Comparison of ENCODE assay signal across 25 mouse cellular contexts in the genomic region with DNA sequence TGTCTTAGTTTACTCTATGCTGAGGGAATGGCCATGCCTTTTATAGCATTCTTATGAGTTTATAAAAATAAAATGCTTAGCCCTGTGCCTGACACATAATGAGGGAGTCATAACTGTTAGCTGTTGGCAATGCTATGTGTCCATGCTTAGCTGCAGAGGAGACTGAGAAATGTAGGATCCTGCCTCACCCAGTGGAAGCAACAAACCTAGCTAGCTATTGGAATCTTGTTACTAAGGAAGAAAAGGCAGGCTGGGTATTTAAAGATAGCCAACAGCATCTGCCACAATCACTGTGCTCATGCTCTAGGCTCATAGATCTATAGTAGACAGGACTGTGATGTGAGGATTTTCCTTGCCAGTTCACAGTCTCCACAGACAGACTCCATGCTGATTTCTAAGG.
"Had no signal": no experiment of that assay in that cellular context is flagged by ENCODE, and none has a peak within 500 bp of the region (broad histone marks: within the 10 kb centered on the region; RNA-seq: fewer than 3 reads in every experiment).

No protein-coding gene starts in this region.

- H3K9me3 ChIP-seq: heart, embryonic 10.5 days; heart, embryonic 12.5 days; hindbrain, embryonic 10.5 days; hindbrain, embryonic 12.5 days; intestine, embryonic 15.5 days; limb, embryonic 13.5 days; limb, embryonic 15.5 days; liver, embryonic 12.5 days had no signal

- H3K4me1 ChIP-seq: heart, embryonic 10.5 days; heart, embryonic 12.5 days; intestine, embryonic 15.5 days; limb, embryonic 13.5 days; limb, embryonic 15.5 days; liver, embryonic 12.5 days had no signal

- H3K4me2 ChIP-seq: heart, embryonic 12.5 days; hindbrain, embryonic 12.5 days; hindbrain, embryonic 14.5 days; intestine, embryonic 15.5 days; limb, embryonic 13.5 days; limb, embryonic 15.5 days; liver, embryonic 12.5 days had no signal

- ATAC-seq: hindbrain, embryonic 16.5 days; inflammation-experienced regulatory T-cells, adult 6 months; intestine, embryonic 15.5 days; intestine, postnatal 0 days; liver, embryonic 12.5 days had no signal

- DNase-seq: gastrocnemius, adult 2 months; gastrocnemius, postnatal 10 days; gastrocnemius, postnatal 25 days; heart, adult 18-20 months; heart, postnatal 10 days; heart, postnatal 4 days; kidney, adult 18-20 months; kidney, adult 8-10 months; kidney, postnatal 10 days; kidney, postnatal 25 days; kidney, postnatal 4 days had no signal

- H3K27me3 ChIP-seq: heart, embryonic 12.5 days; hindbrain, embryonic 12.5 days; intestine, embryonic 15.5 days; limb, embryonic 13.5 days; limb, embryonic 15.5 days; liver, embryonic 12.5 days had no signal

- H3K9ac ChIP-seq: heart, embryonic 12.5 days; hindbrain, embryonic 12.5 days; hindbrain, embryonic 14.5 days; intestine, embryonic 15.5 days; limb, embryonic 13.5 days; limb, embryonic 15.5 days; liver, embryonic 12.5 days; liver, embryonic 14.5 days had no signal

- H3K4me3 ChIP-seq: gastrocnemius, adult 2 months; heart, embryonic 10.5 days; heart, embryonic 12.5 days; hindbrain, embryonic 10.5 days; hindbrain, embryonic 12.5 days; intestine, embryonic 15.5 days; layer of hippocampus, adult 2 months; limb, embryonic 13.5 days; limb, embryonic 15.5 days; liver, embryonic 12.5 days had no signal

- H3K27ac ChIP-seq: gastrocnemius, adult 2 months; heart, embryonic 10.5 days; hindbrain, embryonic 10.5 days; hindbrain, embryonic 12.5 days; hindbrain, embryonic 14.5 days; intestine, embryonic 15.5 days; layer of hippocampus, adult 2 months; limb, embryonic 13.5 days; limb, embryonic 15.5 days; liver, embryonic 12.5 days; liver, embryonic 14.5 days had no signal

- H3K36me3 ChIP-seq: heart, embryonic 10.5 days; heart, embryonic 12.5 days; hindbrain, embryonic 10.5 days; hindbrain, embryonic 12.5 days; intestine, embryonic 15.5 days; limb, embryonic 13.5 days; limb, embryonic 15.5 days; liver, embryonic 12.5 days had no signal
